Mouse (Mus musculus) forebrain, embryonic 10.5 days (tissue): ENCODE data around the gene Cd96. TPM values are rescaled to one million over a fixed set of nuclear protein-coding genes. Genes with fewer than 3 reads are reported as not detected.

Source experiments
- DNase-seq: peaks from one replicate; pipeline ENCODE4 v3.0.0-alpha.2; 2017; ENCODE audit warnings: low spot score; ENCODE audit errors: extremely low spot score
- H3K27ac ChIP-seq: fragments of 300-500 bp; sonication (generic); 2 replicates; pipeline ENCODE4 v1.5.1; 2016; ENCODE audit warnings: mild to moderate bottlenecking
- H3K27me3 ChIP-seq: fragments of 300-500 bp; sonication (generic); 2 replicates; pipeline ENCODE4 v1.6.1; 2016; ENCODE audit warnings: mild to moderate bottlenecking; ENCODE audit not compliant: poor library complexity, severe bottlenecking
- H3K36me3 ChIP-seq: fragments of 300-500 bp; sonication (generic); replicated peaks from 2 replicates; pipeline ENCODE4 v1.6.1; 2016; ENCODE audit warnings: mild to moderate bottlenecking, moderate library complexity
- H3K4me1 ChIP-seq: fragments of 300-500 bp; sonication (generic); 2 replicates; pipeline ENCODE4 v1.6.1; 2016
- H3K4me3 ChIP-seq: fragments of 300-500 bp; sonication (generic); 2 replicates; pipeline ENCODE4 v1.5.1; 2016; ENCODE audit warnings: mild to moderate bottlenecking, moderate library complexity
- H3K9me3 ChIP-seq: fragments of 300-500 bp; sonication (generic); 2 replicates; pipeline ENCODE4 v1.6.1; 2016; ENCODE audit warnings: mild to moderate bottlenecking, moderate library complexity
- WGBS: fragments of 180-500 bp; shearing (Covaris S2); methylation state at CpG from one replicate; pipeline ENCODE4 v1.1.7; 2016; 5-methylcytosine and 5-hydroxymethylcytosine counted together
- polyA plus RNA-seq: library from polyadenylated mRNA; unstranded; fragments of >200 nt; fragmentation: Nextera tagmentation; extraction: Ambion mirVana; gene quantifications from 2 replicates; pipeline ENCODE4 v1.2.1, GENCODE M21; 2016

Cd96 gene
- polyA plus RNA-seq, 1 experiment from 2014 or later = not detected

DNA sequence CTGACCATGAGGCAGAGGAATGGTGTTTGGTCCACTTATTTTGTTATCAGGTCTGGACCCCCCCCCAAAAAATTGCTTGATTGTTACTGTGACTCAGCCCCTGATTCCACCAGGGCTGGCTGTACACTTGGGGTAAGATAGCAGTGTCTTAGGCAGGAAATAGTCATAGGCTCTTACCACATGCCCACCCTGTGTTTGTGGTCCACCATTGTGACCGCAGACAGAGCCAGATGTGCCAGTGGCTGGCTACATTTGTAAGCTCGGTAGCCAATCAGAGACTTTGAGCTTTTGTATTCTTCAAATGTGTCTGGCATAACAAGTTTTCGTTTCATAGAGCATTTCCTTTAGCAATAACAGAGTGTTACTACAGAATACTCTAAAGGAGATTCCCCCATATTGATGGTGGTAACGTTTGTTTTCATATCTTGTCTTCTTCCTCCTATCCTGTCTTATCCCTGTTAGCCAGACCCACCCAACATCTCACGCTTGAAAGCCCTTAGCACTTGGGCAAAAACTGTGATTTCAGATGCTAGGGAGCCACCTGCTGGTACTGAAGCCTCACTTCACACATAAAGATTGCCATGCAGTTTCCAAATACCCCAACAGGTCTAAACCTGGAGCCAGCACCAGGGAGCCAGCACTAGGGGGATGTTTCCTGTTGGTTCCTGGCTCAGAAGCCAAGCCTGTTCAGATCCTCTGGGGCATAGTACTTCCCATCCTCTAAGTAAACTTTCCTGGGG lies 97.7 kb downstream of the Cd96 start:
- WGBS = 52% methylated on average over 5 of the region's 5 CpGs
- no peak overlapping the region for H3K4me3 ChIP-seq
- H3K4me1 ChIP-seq = no peaks in the 10 kb centered on the region
- H3K36me3 ChIP-seq = no peaks in the 10 kb centered on the region
- peak; percentile 59 for DNase-seq
- H3K27ac ChIP-seq = no peak overlapping the region
- H3K9me3 ChIP-seq = no peaks in the 10 kb centered on the region
- no peaks in the 10 kb centered on the region for H3K27me3 ChIP-seq

DNA sequence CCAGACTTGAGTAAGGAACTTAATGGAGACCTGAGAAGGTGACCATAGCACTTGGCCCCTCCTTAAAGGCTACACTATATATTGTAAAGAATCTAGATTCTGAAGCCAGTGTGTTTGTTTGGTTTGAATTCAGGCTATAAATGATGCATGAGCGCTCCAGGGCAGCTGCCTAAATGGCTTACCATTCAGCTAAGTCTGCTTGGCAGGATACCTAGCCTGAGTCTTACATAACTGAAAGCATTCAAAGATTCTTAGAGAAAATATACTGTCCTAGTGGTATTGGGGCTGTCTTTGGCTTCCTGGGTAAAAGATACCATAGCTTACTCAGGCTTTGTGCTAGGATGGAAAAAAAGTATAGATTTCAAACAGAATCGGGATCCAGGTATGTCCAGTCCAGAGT lies 98.7 kb downstream of the Cd96 start:
- WGBS = 90% methylated on average over 2 of the region's 2 CpGs
- no peak overlapping the region for H3K27ac ChIP-seq
- no peaks in the 10 kb centered on the region for H3K36me3 ChIP-seq
- no peaks in the 10 kb centered on the region for H3K4me1 ChIP-seq
- no peaks in the 10 kb centered on the region for H3K27me3 ChIP-seq
- no peak overlapping the region for H3K4me3 ChIP-seq
- no peak for DNase-seq
- H3K9me3 ChIP-seq = no peaks in the 10 kb centered on the region

DNA sequence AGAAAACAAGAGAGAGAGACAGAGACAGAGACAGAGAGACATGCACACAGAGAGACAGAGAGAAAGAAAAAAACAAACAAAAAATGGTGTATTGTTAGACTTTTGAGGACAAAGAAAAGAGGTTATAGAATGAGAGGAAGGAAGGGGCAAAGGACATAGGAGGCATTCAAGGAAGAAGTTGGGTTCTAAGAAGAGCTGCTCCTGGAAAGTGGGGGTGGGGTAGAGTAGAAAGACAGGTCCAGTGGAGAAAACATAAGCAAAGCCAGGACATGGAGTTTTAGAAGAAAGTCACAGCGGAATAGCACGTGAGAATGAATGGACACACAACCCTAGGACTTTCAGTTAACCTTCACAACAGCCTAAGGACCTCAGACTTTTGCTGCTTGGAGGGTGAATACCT lies 99.7 kb downstream of the Cd96 start:
- H3K27me3 ChIP-seq = no peaks in the 10 kb centered on the region
- H3K36me3 ChIP-seq = no peaks in the 10 kb centered on the region
- WGBS = 78% methylated on average over 2 of the region's 2 CpGs
- no peak for DNase-seq
- H3K4me3 ChIP-seq = no peak overlapping the region
- no peaks in the 10 kb centered on the region for H3K9me3 ChIP-seq
- no peaks in the 10 kb centered on the region for H3K4me1 ChIP-seq
- no peak overlapping the region for H3K27ac ChIP-seq

DNA sequence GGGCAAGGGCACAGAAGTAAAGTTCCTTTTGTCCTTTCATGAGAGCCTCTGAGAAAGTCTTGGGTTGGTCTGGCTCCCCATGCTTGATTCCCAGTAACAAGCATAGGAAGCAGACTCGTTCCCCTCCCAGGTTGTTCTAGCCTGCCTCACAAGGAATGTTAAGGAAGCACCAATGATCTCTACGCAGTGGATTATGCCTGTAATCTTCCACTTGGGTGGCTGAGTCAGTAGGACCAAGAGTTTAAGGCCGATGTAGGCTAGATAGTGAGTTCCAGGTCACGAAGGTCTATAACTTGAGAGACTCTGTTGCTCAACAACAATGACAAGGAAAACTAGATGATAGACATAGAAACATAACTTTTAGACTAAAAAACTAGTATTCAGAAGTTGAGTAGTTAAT lies 100.3 kb downstream of the Cd96 start:
- no peak overlapping the region for H3K27ac ChIP-seq
- no peak overlapping the region for H3K4me3 ChIP-seq
- no peaks in the 10 kb centered on the region for H3K27me3 ChIP-seq
- no peaks in the 10 kb centered on the region for H3K36me3 ChIP-seq
- no peaks in the 10 kb centered on the region for H3K4me1 ChIP-seq
- DNase-seq = no peak
- no peaks in the 10 kb centered on the region for H3K9me3 ChIP-seq
- WGBS = 92% methylated on average over 4 of the region's 4 CpGs

DNA sequence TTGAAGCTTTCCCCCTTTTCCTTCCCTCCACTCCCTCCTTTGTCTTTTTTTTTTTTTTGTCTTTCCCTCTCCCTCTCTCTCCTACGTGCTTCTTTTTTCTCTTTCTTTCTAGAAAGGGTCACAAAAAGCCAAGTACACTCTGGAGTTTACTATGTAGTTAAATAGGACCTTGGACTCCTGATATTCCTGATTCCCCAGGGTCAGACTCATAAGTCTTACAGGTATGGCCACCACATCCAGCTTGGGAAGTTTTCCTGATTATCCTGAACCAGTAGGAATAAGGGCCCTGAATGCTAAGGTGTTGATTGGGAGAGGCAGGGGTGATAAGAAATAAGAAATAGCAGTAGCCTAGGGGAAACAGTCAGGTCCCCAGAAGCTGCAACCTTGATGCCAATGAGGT lies 100.7 kb downstream of the Cd96 start:
- Histone ChIP-seq H3K36me3 (no peaks in the 10 kb centered on the region), H3K27me3 (no peaks in the 10 kb centered on the region), H3K27ac (no peak overlapping the region), H3K9me3 (no peaks in the 10 kb centered on the region), H3K4me3 (no peak overlapping the region), H3K4me1 (no peaks in the 10 kb centered on the region)
- no peak for DNase-seq
- WGBS = 76% methylated on average over 1 of the region's 1 CpGs

DNA sequence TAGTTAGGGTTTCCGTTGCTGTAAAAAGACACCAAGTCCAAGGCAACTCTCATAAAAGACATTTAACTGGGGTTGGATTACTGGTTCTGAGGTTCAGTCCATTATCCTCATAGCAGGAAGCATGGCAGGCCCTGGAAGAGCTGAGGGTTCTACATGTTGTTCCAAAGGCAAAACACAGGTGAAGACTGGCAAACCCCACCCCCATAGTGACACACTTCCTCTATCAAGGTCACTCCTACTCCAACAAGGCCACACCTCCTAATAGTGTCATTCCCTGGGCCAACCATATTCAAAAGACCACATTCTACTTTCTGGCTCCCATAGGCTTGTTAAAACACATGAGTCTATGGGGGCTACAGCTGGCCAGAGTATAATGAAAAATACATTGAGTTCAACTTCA lies 108.4 kb downstream of the Cd96 start:
- DNase-seq = no peak
- Histone ChIP-seq H3K4me1 (peaks cover 25% of the 10 kb centered on the region), H3K27me3 (no peaks in the 10 kb centered on the region; the same call in 1 of the 2 replicates), H3K4me3 (no peak overlapping the region), H3K27ac (no peak overlapping the region), H3K9me3 (no peaks in the 10 kb centered on the region), H3K36me3 (no peaks in the 10 kb centered on the region)
- 91% methylated on average over 1 of the region's 1 CpGs for WGBS

DNA sequence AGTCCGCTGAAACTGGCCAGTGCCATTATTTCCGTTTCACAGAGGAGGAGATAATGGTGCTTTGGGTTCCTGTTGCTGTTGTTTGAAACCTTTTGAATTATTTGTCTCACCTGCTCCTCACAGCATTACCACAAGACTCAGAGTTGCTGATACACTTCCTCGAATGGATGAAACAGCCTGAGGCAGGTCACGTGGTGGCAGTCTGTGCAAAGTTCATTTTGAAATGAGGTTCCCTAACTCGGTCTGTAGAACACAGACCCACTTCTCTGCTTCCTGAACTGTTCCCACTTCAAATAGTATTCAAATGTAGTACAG lies 109.2 kb downstream of the Cd96 start:
- Histone ChIP-seq H3K4me3 (peak overlapping the region; percentile 61), H3K4me1 (peaks cover 25% of the 10 kb centered on the region), H3K9me3 (no peaks in the 10 kb centered on the region), H3K27me3 (no peaks in the 10 kb centered on the region; the same call in 1 of the 2 replicates), H3K36me3 (no peaks in the 10 kb centered on the region), H3K27ac (peak overlapping the region; percentile 84)
- WGBS = 14% methylated on average over 5 of the region's 5 CpGs
- no peak for DNase-seq

DNA sequence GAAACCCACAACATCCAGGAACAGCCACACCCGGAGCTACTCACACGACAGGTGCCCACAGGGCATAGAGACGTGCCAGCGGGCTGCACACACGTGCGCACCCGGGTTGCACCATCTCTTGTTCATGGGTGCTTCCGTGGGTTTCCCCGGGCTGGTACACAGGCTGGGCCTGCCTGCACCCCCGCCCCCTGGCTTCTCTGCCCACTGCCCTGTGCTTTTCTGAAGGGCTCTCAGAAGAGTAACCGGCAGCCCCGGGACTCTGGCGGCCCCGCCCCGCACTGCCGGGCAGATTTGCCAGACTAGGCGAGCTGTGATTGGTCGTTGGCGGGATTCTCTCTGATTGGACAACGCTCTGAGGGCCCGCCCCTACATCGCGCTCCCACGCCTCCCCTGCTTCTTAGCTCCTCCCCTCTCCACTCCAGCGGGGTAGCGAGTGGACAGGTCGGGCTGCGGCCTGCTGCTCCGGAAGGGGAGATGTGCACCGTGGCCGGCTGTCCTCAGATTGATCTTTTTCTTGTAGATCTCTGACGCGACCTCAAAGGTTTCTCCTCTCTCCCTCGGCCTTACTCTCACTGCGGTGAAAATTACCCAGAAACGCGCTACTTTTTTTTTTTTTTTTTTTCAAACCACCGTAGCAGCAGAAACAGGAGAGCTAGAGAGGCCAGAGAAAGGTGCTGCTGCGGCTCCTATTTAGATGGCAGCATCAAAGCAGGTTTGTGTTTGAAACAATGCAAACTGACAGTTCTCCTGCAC lies 109.7 kb downstream of the Cd96 start, which contains the start of gene Plcxd2:
Gene Plcxd2 (minus strand): TSS at position 66 of the 753 bp plus-strand sequence.
- Histone ChIP-seq H3K27ac (peak within 1 kb of the TSS; percentile 84), H3K4me1 (peaks cover 25% of the 10 kb centered on the region), H3K36me3 (no peaks in the 10 kb centered on the region), H3K4me3 (peak within 1 kb of the TSS; percentile 61), H3K9me3 (no peaks in the 10 kb centered on the region), H3K27me3 (no peaks in the 10 kb centered on the region; the same call in 1 of the 2 replicates)
- DNase-seq = peak; percentile 95
- WGBS = under 1% methylated on average over 39 of the region's 39 CpGs

DNA sequence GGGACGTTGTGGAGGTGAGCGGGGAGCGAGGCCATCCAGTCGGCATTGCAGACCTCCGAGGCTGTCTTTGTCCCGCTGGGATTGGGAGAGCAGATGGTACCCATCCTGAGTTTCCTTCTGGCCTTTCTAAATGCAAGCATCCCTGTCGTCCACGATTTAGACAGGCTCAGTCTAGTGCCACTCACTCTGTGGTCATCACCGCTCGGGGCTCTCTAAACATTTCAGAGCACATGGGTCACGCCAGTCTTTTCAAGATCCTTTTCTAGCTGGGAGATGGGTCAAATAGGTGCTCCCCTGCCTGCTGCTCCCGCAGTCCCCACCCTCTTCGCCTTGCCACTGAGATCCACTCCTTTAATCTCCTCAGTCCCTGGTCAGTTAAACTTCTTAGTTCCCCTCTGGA lies 110.3 kb downstream of the Cd96 start:
- H3K4me3 ChIP-seq = peak overlapping the region; percentile 61
- no peaks in the 10 kb centered on the region; the same call in 1 of the 2 replicates for H3K27me3 ChIP-seq
- DNase-seq = no peak
- no peaks in the 10 kb centered on the region for H3K36me3 ChIP-seq
- H3K4me1 ChIP-seq = peaks cover 25% of the 10 kb centered on the region
- H3K9me3 ChIP-seq = no peaks in the 10 kb centered on the region
- 0% methylated on average over 13 of the region's 13 CpGs for WGBS
- H3K27ac ChIP-seq = peak overlapping the region; percentile 84

DNA sequence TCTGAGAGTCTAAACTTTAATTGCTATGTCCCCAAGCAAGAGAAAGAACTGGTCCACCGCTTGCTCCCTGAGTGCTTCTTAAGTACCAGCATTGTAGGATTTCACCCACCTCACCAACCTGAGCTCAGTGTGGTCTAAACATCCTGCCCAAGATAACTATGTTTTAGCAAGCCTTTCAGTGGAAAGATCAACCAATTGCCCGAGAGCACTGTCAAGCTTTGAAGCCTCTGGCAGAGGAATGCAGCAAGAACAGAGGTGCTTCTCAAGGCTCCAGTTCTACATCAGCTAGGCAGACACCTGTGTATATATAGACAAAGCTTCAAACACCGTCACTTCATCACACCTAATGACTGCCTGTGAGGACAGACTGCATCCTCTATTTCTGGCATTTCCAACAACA lies 111.3 kb downstream of the Cd96 start:
- H3K4me3 ChIP-seq = peak overlapping the region; percentile 61; the same call in 1 of the 2 replicates

DNA sequence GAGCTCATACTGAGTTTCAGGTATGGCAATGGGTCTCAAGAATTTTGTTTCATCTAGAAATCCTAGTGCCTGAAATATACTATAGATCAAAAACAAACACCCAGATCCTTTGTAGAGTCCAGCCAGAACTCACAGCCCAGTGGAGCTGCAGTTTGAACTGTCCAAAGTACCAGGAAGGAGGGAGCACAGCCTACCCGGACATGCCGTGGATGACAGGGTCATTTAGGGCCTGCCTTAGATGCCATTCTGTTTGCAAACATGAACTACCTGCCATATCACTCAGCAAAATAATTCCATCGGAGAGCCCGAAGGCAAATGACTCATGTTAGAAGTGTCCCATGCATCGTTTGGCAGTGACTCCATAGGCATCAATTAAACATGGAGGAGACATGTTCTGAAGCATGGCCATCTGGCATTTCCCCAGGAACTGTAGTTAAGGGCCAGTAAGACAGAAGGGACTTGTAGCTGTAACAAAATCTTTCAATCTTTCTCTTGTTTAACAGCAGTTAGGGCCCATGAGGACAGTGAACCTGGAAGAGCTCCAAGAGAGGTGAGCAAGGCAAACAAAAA lies 111.9 kb downstream of the Cd96 start:
- H3K27ac ChIP-seq = no peak overlapping the region
- H3K36me3 ChIP-seq = no peaks in the 10 kb centered on the region
- no peaks in the 10 kb centered on the region for H3K9me3 ChIP-seq
- H3K4me3 ChIP-seq = peak overlapping the region; percentile 61; the same call in 1 of the 2 replicates
- H3K4me1 ChIP-seq = peaks cover 25% of the 10 kb centered on the region
- no peaks in the 10 kb centered on the region; the same call in 1 of the 2 replicates for H3K27me3 ChIP-seq
- DNase-seq = no peak
- 94% methylated on average over 5 of the region's 5 CpGs for WGBS

More for the DNA sequence above, 111.3 kb downstream of the Cd96 start:
- no peaks in the 10 kb centered on the region for H3K36me3 ChIP-seq
- H3K27me3 ChIP-seq = no peaks in the 10 kb centered on the region; the same call in 1 of the 2 replicates
- peaks cover 25% of the 10 kb centered on the region for H3K4me1 ChIP-seq
- no peaks in the 10 kb centered on the region for H3K9me3 ChIP-seq
- no peak for DNase-seq
- no peak overlapping the region for H3K27ac ChIP-seq
- WGBS = 76% methylated on average over 3 of the region's 3 CpGs

DNA sequence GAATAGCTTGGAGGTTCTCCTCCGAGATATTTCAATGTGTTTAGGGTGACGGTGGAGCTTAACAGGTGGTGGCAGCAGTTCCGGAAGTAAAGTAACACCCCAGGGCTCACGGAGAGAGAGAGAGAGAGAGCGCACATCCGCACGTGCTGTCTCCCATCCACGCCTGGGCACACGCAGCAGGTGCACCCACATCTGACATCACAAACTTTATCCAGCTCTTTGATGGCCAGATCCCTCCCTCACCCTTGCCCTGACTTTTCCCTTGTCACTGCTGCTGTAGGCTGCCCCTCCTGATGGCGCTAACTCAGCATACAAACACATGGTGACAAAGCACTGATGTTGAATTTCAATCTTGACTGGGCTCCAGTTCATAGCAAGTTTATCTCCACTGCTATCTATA lies 113.8 kb downstream of the Cd96 start:
- H3K4me3 ChIP-seq = no peak overlapping the region
- no peaks in the 10 kb centered on the region; the same call in 1 of the 2 replicates for H3K27me3 ChIP-seq
- 85% methylated on average over 10 of the region's 10 CpGs for WGBS
- H3K27ac ChIP-seq = no peak overlapping the region
- no peak for DNase-seq
- no peaks in the 10 kb centered on the region for H3K36me3 ChIP-seq
- H3K4me1 ChIP-seq = peaks cover 25% of the 10 kb centered on the region
- no peaks in the 10 kb centered on the region for H3K9me3 ChIP-seq
